Comparison of ENCODE assay signal across 14 mouse cellular contexts in genomic region chr9:114787716-114788115, GRCm38 (mm10). TPM values are rescaled to one million over a fixed set of nuclear protein-coding genes. Genes with fewer than 3 reads are reported as not detected.
A peak's percentile ranks its signal among the peaks of the same experiment; 100 is the strongest.
DNase-seq lines count a peak whose midpoint lies in the region; ATAC-seq and TF ChIP-seq lines count a peak whose summit lies in the region.
"Had no signal": no experiment of that assay in that cellular context is flagged by ENCODE, and none has a peak within 500 bp of the region (broad histone marks: within the 10 kb centered on the region; RNA-seq: fewer than 3 reads in every experiment).

No protein-coding gene starts in this region.

- 90% methylated on average over 7 of the region's 7 CpGs for WGBS in midbrain, postnatal 0 days

- H3K27me3 ChIP-seq in midbrain, postnatal 0 days (ENCODE audit: insufficient read depth, low read length) = no peaks in the 10 kb centered on the region
- H3K27me3 ChIP-seq: heart, embryonic 12.5 days had no signal

- intact Hi-C loops in left cerebral cortex, adult 2 months (cut with DNase I) = no loop called here

- no peak for TF ChIP-seq CTCF in left cerebral cortex, adult 2 months (IDR thresholded peaks at IDR 0.05)
- TF ChIP-seq CTCF in midbrain, postnatal 0 days (IDR thresholded peaks at IDR 0.05) = no peak

- no peaks in the 10 kb centered on the region for H3K9me3 ChIP-seq in midbrain, postnatal 0 days (ENCODE audit: low read length)

- no peak overlapping the region for H3K4me2 ChIP-seq in midbrain, postnatal 0 days (ENCODE audit: low read depth, low read length, poor library complexity, severe bottlenecking)
- H3K4me2 ChIP-seq: heart, embryonic 12.5 days had no signal

- no peaks in the 10 kb centered on the region for H3K4me1 ChIP-seq in midbrain, postnatal 0 days (ENCODE audit: insufficient read depth, low read length)

- peak; percentile 63 for ATAC-seq in common myeloid progenitor, adult 5-6 weeks (replicated peaks; ENCODE audit: low read depth, poor library complexity, severe bottlenecking)
- ATAC-seq in megakaryocyte progenitor cell, adult 5-6 weeks (replicated peaks; ENCODE audit: poor library complexity) = peak; percentile 59
- no peak for ATAC-seq in midbrain, postnatal 0 days (ENCODE audit: low FRiP score)

- no peak for DNase-seq in left cerebral cortex, adult 2 months (ENCODE audit: extremely low spot score in 1 of 2, low spot score in 2 of 2)
- DNase-seq in left cerebral cortex, adult 8-10 months (ENCODE audit: low spot score in 2 of 2) = no peak
- DNase-seq in CD4-positive, CD25-positive, alpha-beta regulatory T cell, adult 2 months (ENCODE audit: low read depth, low spot score) = peak; percentile 70
- DNase-seq in midbrain, postnatal 0 days (ENCODE audit: low spot score) = no peak
- DNase-seq in heart, adult 9 months (ENCODE audit: low spot score in 2 of 2) = no peak
- DNase-seq in neural tube, embryonic 10.5 days (ENCODE audit: extremely low spot score, low spot score) = no peak
- DNase-seq: cerebellum, adult 8-10 months; embryo, embryonic 11 days; gastrocnemius, postnatal 14 days; kidney, adult 18-20 months had no signal

- H3K4me3 ChIP-seq in left cerebral cortex, adult 2 months = no peak overlapping the region
- H3K4me3 ChIP-seq in midbrain, postnatal 0 days (ENCODE audit: low read depth, low read length) = no peak overlapping the region
- H3K4me3 ChIP-seq: heart, embryonic 12.5 days; megakaryocyte, embryonic 14.5 days had no signal

- no peaks in the 10 kb centered on the region for H3K36me3 ChIP-seq in midbrain, postnatal 0 days (ENCODE audit: insufficient read depth, low read length)
- H3K36me3 ChIP-seq: heart, embryonic 12.5 days had no signal

- H3K27ac ChIP-seq in left cerebral cortex, adult 2 months = 0 out of 2 replicates have a peak overlapping the region, but pooled peaks have one; percentile 11
- H3K27ac ChIP-seq in midbrain, postnatal 0 days (ENCODE audit: low read depth, low read length) = no peak overlapping the region

- no peak overlapping the region for H3K9ac ChIP-seq in midbrain, postnatal 0 days (replicated peaks; ENCODE audit: low read length, poor library complexity, severe bottlenecking)
- H3K9ac ChIP-seq: heart, embryonic 12.5 days had no signal

RNA-seq across cellular contexts. Expression of gene Cmtm7, which starts 6.1 kb away (rescaled TPM):
- 1 to 10 TPM; 3.7 to 4.8 TPM for total RNA-seq in left cerebral cortex, adult 2 months (2021)
- total RNA-seq in left cerebral cortex, adult 8-10 months (2022) = 1 to 10 TPM; 2.7 to 6.4 (median 4.9) TPM
- total RNA-seq in common myeloid progenitor, adult 5-6 weeks (2017) = 433 and 511 TPM in 2 replicates
- total RNA-seq in megakaryocyte progenitor cell, adult 5-6 weeks (2015) = 499 and 542 TPM in 2 replicates
- total RNA-seq in megakaryocyte progenitor cell, adult 5-6 weeks (2017) = 712 and 803 TPM in 2 replicates
- 13.7 and 15.6 TPM in 2 replicates for total RNA-seq in midbrain, postnatal 0 days (2014; rRNA removed)
- polyA plus RNA-seq in midbrain, postnatal 0 days (2015; fragmentation: Nextera tagmentation; extraction: Ambion mirVana) = 8.0 and 9.1 TPM in 2 replicates

RNA-seq across cellular contexts. Expression of gene Cmtm8, which starts 56.2 kb away (rescaled TPM):
- total RNA-seq in left cerebral cortex, adult 2 months (2021) = 1 to 10 TPM; 1.6 to 1.8 TPM
- 1 to 10 TPM; 1.7 to 2.6 (median 2.2) TPM for total RNA-seq in left cerebral cortex, adult 8-10 months (2022)
- 3.1 TPM in 1 of 2 replicates, not detected in the other for total RNA-seq in common myeloid progenitor, adult 5-6 weeks (2017)
- 1.0 and 2.8 TPM in 2 replicates for total RNA-seq in megakaryocyte progenitor cell, adult 5-6 weeks (2015)
- 0.79 and 2.0 TPM in 2 replicates for total RNA-seq in megakaryocyte progenitor cell, adult 5-6 weeks (2017)
- total RNA-seq in midbrain, postnatal 0 days (2014; rRNA removed) = 1.1 and 4.2 TPM in 2 replicates
- polyA plus RNA-seq in midbrain, postnatal 0 days (2015; fragmentation: Nextera tagmentation; extraction: Ambion mirVana) = 4.1 and 6.4 TPM in 2 replicates

RNA-seq across cellular contexts. Expression of gene Cmtm6, which starts 56.8 kb away (rescaled TPM):
- total RNA-seq in left cerebral cortex, adult 2 months (2021) = 10 to 100 TPM; 19.8 to 22.4 TPM
- 10 to 100 TPM; 20.0 to 25.7 (median 22.9) TPM for total RNA-seq in left cerebral cortex, adult 8-10 months (2022)
- 44.6 and 48.3 TPM in 2 replicates for total RNA-seq in common myeloid progenitor, adult 5-6 weeks (2017)
- total RNA-seq in megakaryocyte progenitor cell, adult 5-6 weeks (2015) = 29.1 and 31.1 TPM in 2 replicates
- total RNA-seq in megakaryocyte progenitor cell, adult 5-6 weeks (2017) = 43.1 and 46.2 TPM in 2 replicates
- total RNA-seq in midbrain, postnatal 0 days (2014; rRNA removed) = 19.3 and 20.0 TPM in 2 replicates
- polyA plus RNA-seq in midbrain, postnatal 0 days (2015; fragmentation: Nextera tagmentation; extraction: Ambion mirVana) = 19.2 and 21.5 TPM in 2 replicates

Comparison
In these comparisons a context has a peak if more than half of its experiments do, and no peak if none do; other contexts are left out.
1. RNA of gene Cmtm7, which starts 6.1 kb away (total RNA-seq): 499 to 803 TPM in megakaryocyte progenitor cell, adult 5-6 weeks and 433 to 511 TPM in common myeloid progenitor, adult 5-6 weeks; 13.7 to 15.6 TPM in midbrain, postnatal 0 days, 2.7 to 6.4 TPM in left cerebral cortex, adult 8-10 months and 3.7 to 4.8 TPM in left cerebral cortex, adult 2 months; every median in the first group is over 10 times any median in the second.